ENCODE assay signal across 16 mouse cellular contexts in genomic region chr17:73277770-73278169, GRCm38 (mm10).
DNase-seq lines count a peak whose midpoint lies in the region; ATAC-seq and TF ChIP-seq lines count a peak whose summit lies in the region.
"Had no signal": no experiment of that assay in that cellular context is flagged by ENCODE, and none has a peak within 500 bp of the region (broad histone marks: within the 10 kb centered on the region; RNA-seq: fewer than 3 reads in every experiment).

No protein-coding gene starts in this region.

- H3K9me3 ChIP-seq in intestine, postnatal 0 days (ENCODE audit: control insufficient read depth): no peaks in the 10 kb centered on the region
- no peaks in the 10 kb centered on the region for H3K9me3 ChIP-seq in intestine, embryonic 15.5 days
- H3K9me3 ChIP-seq in lung, postnatal 0 days (ENCODE audit: low read length): no peaks in the 10 kb centered on the region
- no peaks in the 10 kb centered on the region for H3K9me3 ChIP-seq in MEL (replicated peaks; ENCODE audit: insufficient read depth, low read length)
- H3K9me3 ChIP-seq: lung, embryonic 15.5 days had no signal

- no peak overlapping the region for H3K4me2 ChIP-seq in intestine, postnatal 0 days (replicated peaks; ENCODE audit: low read depth)
- no peak overlapping the region for H3K4me2 ChIP-seq in intestine, embryonic 15.5 days (replicated peaks)
- no peak overlapping the region for H3K4me2 ChIP-seq in lung, postnatal 0 days (replicated peaks; ENCODE audit: low read depth, low read length)
- H3K4me2 ChIP-seq: hindbrain, embryonic 14.5 days; lung, embryonic 15.5 days; midbrain, embryonic 11.5 days had no signal

- no peak overlapping the region for H3K27ac ChIP-seq in intestine, postnatal 0 days (ENCODE audit: low read depth, low read length)
- no peak overlapping the region for H3K27ac ChIP-seq in intestine, embryonic 15.5 days
- H3K27ac ChIP-seq in lung, postnatal 0 days (ENCODE audit: low read length): no peak overlapping the region
- no peak overlapping the region for H3K27ac ChIP-seq in MEL (ENCODE audit: control insufficient read depth, low read depth, low read length)
- H3K27ac ChIP-seq: hindbrain, embryonic 14.5 days; lung, embryonic 15.5 days had no signal

- no peak for ATAC-seq in intestine, postnatal 0 days
- no peak for ATAC-seq in intestine, embryonic 15.5 days
- ATAC-seq in lung, postnatal 0 days: no peak

- WGBS in intestine, postnatal 0 days: 87% methylated on average over 4 of the region's 4 CpGs
- 92% methylated on average over 4 of the region's 4 CpGs for whole genome bisulfite sequencing in intestine, embryonic 15.5 days
- 89% methylated on average over 4 of the region's 4 CpGs for WGBS in lung, postnatal 0 days

- no peak overlapping the region for H3K4me3 ChIP-seq in intestine, postnatal 0 days (ENCODE audit: low read depth, low read length)
- H3K4me3 ChIP-seq in intestine, embryonic 15.5 days (replicated peaks): no peak overlapping the region
- H3K4me3 ChIP-seq in lung, postnatal 0 days (ENCODE audit: low read depth, low read length): no peak overlapping the region
- H3K4me3 ChIP-seq in MEL (ENCODE audit: control insufficient read depth in 1 of 2, insufficient read depth in 1 of 2, low read depth in 2 of 2, low read length in 2 of 2): no peak overlapping the region
- H3K4me3 ChIP-seq: lung, embryonic 15.5 days had no signal

- H3K27me3 ChIP-seq in intestine, postnatal 0 days (replicated peaks; ENCODE audit: control insufficient read depth, insufficient read depth, low read length): no peaks in the 10 kb centered on the region
- no peaks in the 10 kb centered on the region for H3K27me3 ChIP-seq in intestine, embryonic 15.5 days (replicated peaks)
- H3K27me3 ChIP-seq in lung, postnatal 0 days (replicated peaks; ENCODE audit: insufficient read depth, low read length): no peaks in the 10 kb centered on the region
- peaks cover 0 to 2% of the 10 kb centered on the region in 2 experiments; a peak in 3 of 4 replicates for H3K27me3 ChIP-seq in MEL (ENCODE audit: control insufficient read depth in 1 of 2, insufficient read depth in 2 of 2, low read length in 2 of 2)
- H3K27me3 ChIP-seq in splenic B cell, adult 2 months (ENCODE audit: control insufficient read depth, insufficient read depth, low read length, poor library complexity, severe bottlenecking): no peaks in the 10 kb centered on the region
- H3K27me3 ChIP-seq: lung, embryonic 15.5 days had no signal

- TF ChIP-seq POLR2A in MEL (IDR thresholded peaks at IDR 0.05; ENCODE audit: control insufficient read depth in 1 of 2, insufficient read depth in 1 of 2, low read depth in 1 of 2, low read length in 2 of 2, poor library complexity in 1 of 2): no peak

- no peaks in the 10 kb centered on the region; the same call in 1 of the 2 replicates for H3K4me1 ChIP-seq in intestine, postnatal 0 days (replicated peaks; ENCODE audit: control insufficient read depth, insufficient read depth, low read length)
- H3K4me1 ChIP-seq in intestine, embryonic 15.5 days (replicated peaks): peaks cover 3% of the 10 kb centered on the region; the same call in 1 of the 2 replicates
- H3K4me1 ChIP-seq in lung, postnatal 0 days (ENCODE audit: insufficient read depth, low read depth, low read length): no peaks in the 10 kb centered on the region
- H3K4me1 ChIP-seq in MEL (ENCODE audit: control insufficient read depth in 1 of 2, insufficient read depth in 2 of 2, low read length in 2 of 2): peaks cover 7 to 10% of the 10 kb centered on the region in 2 experiments
- H3K4me1 ChIP-seq: lung, embryonic 15.5 days had no signal

- DNase-seq in lung, postnatal 0 days (ENCODE audit: low spot score): no peak
- no peak for DNase-seq in lung, postnatal 4 days
- peak; percentile 29 for DNase-seq in MEL (ENCODE audit: low read depth, low spot score)
- peak; percentile 53 for DNase-seq in splenic B cell, adult 2 months (ENCODE audit: low read depth, low spot score)
- no peak for DNase-seq in cerebellum, postnatal 36 days
- DNase-seq: cerebellum, adult 2 months; embryo, embryonic 11 days; gastrocnemius, postnatal 36 days; kidney, adult 9 months; right cerebral cortex, postnatal 25 days; thymus, postnatal 14 days had no signal

- no peak for TF ChIP-seq EP300 in lung, postnatal 0 days (IDR thresholded peaks at IDR 0.05)
- no peak for TF ChIP-seq EP300 in MEL (IDR thresholded peaks at IDR 0.05; ENCODE audit: low read depth in 1 of 2, low read length in 2 of 2)

- peak; percentile 8 for TF ChIP-seq RAD21 in MEL (IDR thresholded peaks at IDR 0.05; ENCODE audit: low read depth, low read length)

- peak; percentile 67 for TF ChIP-seq CTCF in intestine, postnatal 0 days (IDR thresholded peaks at IDR 0.05; ENCODE audit: low read depth)
- TF ChIP-seq CTCF in lung, postnatal 0 days (IDR thresholded peaks at IDR 0.05): peak; percentile 41
- peak in 2 of 3 experiments; percentile 34 to 49; a peak in 5 of 6 replicates for TF ChIP-seq CTCF in MEL (IDR thresholded peaks at IDR 0.05 in 2 of 3, conservative IDR thresholded peaks at IDR 0.05 in 1 of 3; ENCODE audit: control insufficient read depth in 1 of 3, insufficient read depth in 1 of 3, low read depth in 2 of 3, low read length in 3 of 3, poor library complexity in 1 of 3, severe bottlenecking in 1 of 3)

- no peaks in the 10 kb centered on the region for H3K36me3 ChIP-seq in intestine, postnatal 0 days (ENCODE audit: control insufficient read depth, insufficient read depth)
- no peaks in the 10 kb centered on the region for H3K36me3 ChIP-seq in intestine, embryonic 15.5 days
- no peaks in the 10 kb centered on the region for H3K36me3 ChIP-seq in lung, postnatal 0 days (ENCODE audit: insufficient read depth, low read length)
- H3K36me3 ChIP-seq in MEL (ENCODE audit: control insufficient read depth in 1 of 2, insufficient read depth in 2 of 2, low read length in 2 of 2): peaks cover 0 to 10% of the 10 kb centered on the region in 2 experiments; a peak in 2 of 4 replicates
- no peaks in the 10 kb centered on the region for H3K36me3 ChIP-seq in splenic B cell, adult 2 months (ENCODE audit: control insufficient read depth, insufficient read depth, low read length, poor library complexity, severe bottlenecking)
- H3K36me3 ChIP-seq: lung, embryonic 15.5 days had no signal

- H3K79me2 ChIP-seq in MEL (ENCODE audit: control insufficient read depth, insufficient read depth, low read length, poor library complexity): no peaks in the 10 kb centered on the region

- no peak overlapping the region for H3K9ac ChIP-seq in intestine, postnatal 0 days (ENCODE audit: low read depth, low read length)
- no peak overlapping the region for H3K9ac ChIP-seq in intestine, embryonic 15.5 days
- no peak overlapping the region for H3K9ac ChIP-seq in lung, postnatal 0 days (replicated peaks; ENCODE audit: low read depth)
- H3K9ac ChIP-seq in MEL (ENCODE audit: control insufficient read depth, low read depth, low read length, poor library complexity, severe bottlenecking): no peak overlapping the region
- H3K9ac ChIP-seq: hindbrain, embryonic 14.5 days; lung, embryonic 15.5 days had no signal

TF ChIP-seq in MEL, 35 proteins besides CTCF, POLR2A, EP300 and RAD21:
- TF ChIP-seq CHD2 (IDR thresholded peaks at IDR 0.05; ENCODE audit: low read length) (no peak), SMC3 (IDR thresholded peaks at IDR 0.05; ENCODE audit: low read depth, low read length) (0 out of 2 replicates have a peak, but pooled peaks have one; percentile 19), E2F4 (IDR thresholded peaks at IDR 0.05; ENCODE audit: borderline replicate concordance, low read depth, low read length) (no peak)

Comparison
In these comparisons a context has a peak if more than half of its experiments do, and no peak if none do; other contexts are left out.
1. DNase-seq: peak in MEL (single experiment) and splenic B cell, adult 2 months (single experiment); none in lung, postnatal 0 days (single experiment), lung, postnatal 4 days (0 of 2) and cerebellum, postnatal 36 days (0 of 2).
2. Peak in every context shown above with its lines, with median percentiles within 50 percentile points of each other: CTCF ChIP-seq.